In the genomic region with DNA sequence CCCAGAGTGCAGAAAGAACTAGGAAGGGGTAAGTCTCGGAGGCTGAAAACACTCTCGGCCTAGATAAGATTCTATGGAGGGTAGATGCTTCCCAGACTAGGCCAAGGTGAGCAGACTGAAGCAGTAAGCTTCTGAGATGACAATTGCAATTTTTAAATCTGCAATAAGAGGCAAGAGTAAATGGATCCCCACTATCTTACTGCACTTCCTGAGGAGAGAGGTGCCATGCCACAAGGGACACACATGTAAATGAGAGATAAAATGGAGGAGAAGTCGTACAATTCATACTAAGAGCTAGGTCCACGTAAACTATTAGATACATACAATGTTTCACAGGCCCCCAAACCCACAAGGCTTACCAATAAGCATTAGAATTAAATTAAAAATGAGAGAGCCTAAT, we compare ENCODE assay signal across 25 mouse cellular contexts.
"Had no signal": no experiment of that assay in that cellular context is flagged by ENCODE, and none has a peak within 500 bp of the region (broad histone marks: within the 10 kb centered on the region; RNA-seq: fewer than 3 reads in every experiment).

No protein-coding gene starts in this region.

- H3K4me3 ChIP-seq: heart, adult 2 months; heart, embryonic 13.5 days; heart, embryonic 15.5 days; hindbrain, embryonic 13.5 days; hindbrain, embryonic 15.5 days; kidney, embryonic 15.5 days; left cerebral cortex, adult 2 months; limb, embryonic 10.5 days; limb, embryonic 12.5 days had no signal

- H3K4me1 ChIP-seq: limb, embryonic 12.5 days had no signal

- H3K4me2 ChIP-seq: heart, embryonic 11.5 days; heart, embryonic 13.5 days; heart, embryonic 15.5 days; hindbrain, embryonic 13.5 days; hindbrain, embryonic 15.5 days; kidney, embryonic 15.5 days; limb, embryonic 12.5 days had no signal

- ATAC-seq: hindbrain, postnatal 0 days; intestine, embryonic 16.5 days had no signal

- H3K9me3 ChIP-seq: heart, embryonic 15.5 days; hindbrain, embryonic 13.5 days; hindbrain, embryonic 15.5 days; kidney, embryonic 15.5 days; limb, embryonic 10.5 days; limb, embryonic 12.5 days had no signal

- H3K27me3 ChIP-seq: heart, embryonic 13.5 days; heart, embryonic 15.5 days; hindbrain, embryonic 13.5 days; hindbrain, embryonic 15.5 days; kidney, embryonic 15.5 days; limb, embryonic 12.5 days had no signal

- DNase-seq: gastrocnemius, postnatal 14 days; gastrocnemius, postnatal 36 days; heart, adult 11 months; heart, adult 2 months; heart, postnatal 14 days; heart, postnatal 36 days; kidney, adult 11 months; kidney, adult 2 months; kidney, adult 9 months; kidney, postnatal 14 days; kidney, postnatal 36 days; layer of hippocampus, adult 9-11 months; layer of hippocampus, postnatal 36 days had no signal

- H3K36me3 ChIP-seq: heart, embryonic 15.5 days had no signal

- H3K27ac ChIP-seq: heart, adult 2 months; heart, embryonic 13.5 days; heart, embryonic 15.5 days; hindbrain, embryonic 13.5 days; hindbrain, embryonic 15.5 days; hindbrain, postnatal 0 days; kidney, embryonic 15.5 days; kidney, postnatal 0 days; left cerebral cortex, adult 2 months; limb, embryonic 10.5 days; limb, embryonic 12.5 days had no signal

- H3K9ac ChIP-seq: heart, embryonic 13.5 days; heart, embryonic 15.5 days; hindbrain, embryonic 13.5 days; hindbrain, embryonic 15.5 days; kidney, embryonic 15.5 days had no signal
